Mouse (Mus musculus) left cerebral cortex, postnatal 36 days (tissue): ENCODE measurements around the gene Tbcd. TPM values are rescaled to one million over a fixed set of nuclear protein-coding genes. Genes with fewer than 3 reads are reported as not detected.

Source experiments
- DNase-seq, 2 experiments: peaks; one replicate each; pipeline ENCODE4 v3.0.0; 2021 to 2022; ENCODE audit warnings: low spot score in 2 of 2, mixed read lengths in 1 of 2
- intact Hi-C: fragments of 180-260 bp; cut with DNase I; formaldehyde crosslinking; loops from one replicate; pipeline ENCODE4 v1.15.1; 2025
- total RNA-seq, 2 experiments: library from RNA; stranded (reverse); gene quantifications; 2 replicates each; pipeline ENCODE4 v1.2.3; 2021

Tbcd gene
- 10 to 100 TPM; 39.5 to 40.5 TPM for total RNA-seq

DNA sequence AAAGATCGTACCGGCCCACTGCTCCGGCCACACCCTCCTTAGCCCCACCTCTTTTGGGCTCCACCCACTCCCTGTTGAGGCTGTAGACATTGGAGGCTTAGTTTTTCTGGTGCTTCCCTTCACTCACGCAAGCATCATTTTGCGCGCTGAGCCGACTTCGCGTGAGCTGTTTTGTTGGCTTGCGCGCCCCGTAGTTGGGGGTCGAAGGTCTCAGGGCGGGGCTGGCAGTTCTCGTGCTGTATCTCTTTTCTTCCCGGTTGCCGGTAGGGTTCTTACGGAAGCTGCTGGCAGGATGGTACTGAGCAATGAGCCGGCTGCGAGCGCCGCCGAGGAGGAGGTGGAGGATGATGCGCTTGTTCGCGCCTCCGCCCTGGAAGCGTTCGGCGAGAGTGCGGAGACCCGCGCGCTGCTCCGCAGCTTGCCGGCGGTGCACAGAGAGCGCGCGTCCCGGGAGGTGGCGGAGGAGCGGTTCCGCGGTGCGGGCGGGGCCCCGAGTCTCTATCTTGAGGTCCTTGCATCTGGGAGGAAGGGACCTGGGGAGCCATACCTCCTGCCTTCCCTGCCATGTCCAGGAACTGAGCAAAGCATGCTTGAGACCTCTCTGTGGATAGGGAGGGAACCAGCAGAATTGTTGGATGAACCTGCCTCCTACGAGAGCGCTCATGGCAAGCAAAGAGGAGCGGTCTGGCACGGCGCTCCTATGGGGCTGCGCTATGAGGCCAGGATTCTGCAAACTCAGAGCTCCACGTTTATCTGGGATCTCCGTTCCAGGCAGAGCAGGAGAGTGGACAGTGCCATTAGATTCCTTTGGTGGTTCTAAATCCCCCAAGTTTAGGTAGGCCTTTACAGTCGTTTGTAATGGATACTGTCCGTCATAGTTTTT, at the start of gene Tbcd:
Tbcd (plus strand) TSS at position 197 of the 883 bp plus-strand sequence.
- DNase-seq = peak; percentile 97
- intact Hi-C loops = loop anchor here (5.0 kb wide), 1 partner anchor 65 kb away; the partner anchor contains the start of gene Rab40b

DNA sequence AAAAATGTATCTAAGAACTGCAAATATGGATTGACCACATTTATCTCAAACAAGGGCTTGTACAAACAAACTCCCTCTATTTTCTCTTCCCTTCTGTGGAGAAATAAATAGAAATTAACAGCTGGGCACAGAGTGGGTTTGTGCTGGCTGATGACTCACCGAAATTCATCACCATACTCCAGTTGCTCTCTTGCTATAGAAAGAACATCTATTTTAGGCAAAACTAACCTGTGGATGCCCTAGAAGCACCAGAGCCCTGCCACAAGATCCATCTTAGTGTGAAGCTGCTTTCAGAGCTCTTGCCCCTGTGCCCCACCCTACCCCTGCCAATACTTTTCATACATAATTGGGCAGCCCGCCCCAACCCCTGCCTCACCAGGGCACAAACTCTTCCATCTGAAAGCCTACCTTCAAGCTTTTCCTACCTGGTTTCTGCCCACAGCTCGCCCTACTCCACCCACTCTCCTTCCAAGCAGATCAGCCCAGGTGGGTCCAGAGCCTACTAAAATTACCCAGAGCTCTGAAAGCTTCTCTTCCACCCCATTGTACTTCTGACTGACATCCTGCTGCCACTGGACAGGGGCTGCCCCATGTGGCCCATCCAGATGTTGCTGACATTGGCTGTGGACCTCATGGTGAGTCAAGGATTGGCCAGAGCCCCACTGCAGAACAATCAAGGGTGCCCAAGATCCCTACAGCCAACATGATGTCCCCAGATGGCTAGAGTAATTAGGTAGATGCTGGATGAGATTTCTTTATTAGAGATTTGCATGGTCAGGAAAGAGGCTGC, 44.2 kb upstream of the Tbcd start:
- peak in 1 of 2 experiments; percentile 38 for DNase-seq
- intact Hi-C loops = no loop called here

DNA sequence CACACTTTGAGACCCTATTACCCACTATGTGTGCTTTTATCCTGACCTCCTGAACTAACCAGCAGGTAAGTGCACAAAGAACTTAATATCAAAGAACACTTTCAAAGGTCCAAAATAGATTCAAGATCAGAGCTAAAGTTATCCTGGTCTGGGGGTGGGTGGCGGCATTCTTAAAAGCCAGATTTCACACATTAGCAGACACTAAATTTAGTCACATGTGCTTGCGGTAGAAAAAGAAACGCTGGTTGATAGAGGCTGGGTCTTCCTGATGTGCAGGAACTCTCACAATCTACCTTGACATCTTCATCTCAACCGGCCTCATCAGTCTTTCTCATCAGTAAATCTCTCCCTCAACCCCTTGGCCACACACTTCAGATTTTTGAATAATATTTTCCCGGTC, 37.0 kb upstream of the Tbcd start:
- DNase-seq = peak in 1 of 2 experiments; percentile 4
- intact Hi-C loops = loop anchor here (5.0 kb wide), 1 partner anchor 37 kb away; no protein-coding TSS in a partner anchor

DNA sequence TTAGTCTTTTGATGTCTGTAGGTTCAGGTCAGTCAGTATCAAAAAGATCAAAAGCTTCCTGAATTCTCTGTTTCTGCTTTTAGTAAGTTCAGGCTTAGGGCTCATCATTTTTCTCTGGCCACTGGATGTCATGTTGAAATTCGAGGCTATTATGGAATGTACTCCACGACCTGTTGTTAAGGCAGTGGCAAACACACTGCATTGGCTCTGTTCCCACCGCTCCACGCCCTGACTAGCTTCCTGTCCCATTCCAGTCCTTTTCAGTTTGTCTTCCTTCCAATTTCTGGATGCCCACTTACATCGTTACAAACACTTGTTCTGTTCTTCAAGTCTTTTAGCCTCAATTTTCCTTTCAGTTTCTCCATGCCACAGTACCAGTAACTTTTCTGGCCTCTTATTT, 36.4 kb upstream of the Tbcd start:
- no peak for DNase-seq
- intact Hi-C loops = loop anchor here (5.0 kb wide), 1 partner anchor 38 kb away; no protein-coding TSS in a partner anchor

DNA sequence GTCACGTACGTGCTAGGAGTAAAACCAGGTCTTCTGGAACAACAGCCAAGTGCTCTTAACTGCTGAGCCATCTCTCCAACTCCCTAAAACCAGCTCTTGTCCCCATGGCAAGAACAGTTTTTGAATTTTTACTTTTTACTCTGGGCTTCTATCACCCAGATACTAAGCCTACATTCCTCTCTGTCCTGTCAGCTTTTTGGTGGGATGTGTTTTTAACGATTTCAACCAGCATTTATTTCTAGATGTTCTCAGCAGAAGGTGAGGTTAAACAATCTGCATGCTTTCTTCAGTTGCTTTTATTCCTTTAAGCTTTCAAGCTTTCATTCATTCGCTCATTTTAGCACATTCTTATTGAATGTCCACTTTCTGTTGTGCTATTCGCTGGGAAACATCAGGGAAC, 33.8 kb upstream of the Tbcd start:
- intact Hi-C loops = loop anchor here (5.0 kb wide), 1 partner anchor 41 kb away; no protein-coding TSS in a partner anchor
- no peak for DNase-seq

DNA sequence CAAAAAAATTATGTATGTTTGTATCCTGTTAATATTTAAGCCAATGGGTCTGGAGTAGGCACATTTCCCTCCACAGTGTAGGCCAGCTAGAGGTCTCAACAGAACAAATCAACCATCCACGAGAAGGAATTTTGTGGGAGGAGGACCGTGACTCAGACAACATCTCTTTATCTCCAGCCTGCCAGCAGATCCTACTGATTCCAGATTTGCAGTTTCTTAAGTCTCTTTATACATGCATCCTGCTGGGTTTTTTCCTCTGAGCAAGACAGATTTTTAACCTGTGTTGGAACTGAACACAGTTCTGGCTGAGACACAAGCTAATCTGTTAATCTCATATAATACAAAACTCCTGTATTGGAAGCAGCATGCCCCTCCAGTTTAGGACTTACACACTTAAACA, 32.8 kb upstream of the Tbcd start:
- DNase-seq = no peak

DNA sequence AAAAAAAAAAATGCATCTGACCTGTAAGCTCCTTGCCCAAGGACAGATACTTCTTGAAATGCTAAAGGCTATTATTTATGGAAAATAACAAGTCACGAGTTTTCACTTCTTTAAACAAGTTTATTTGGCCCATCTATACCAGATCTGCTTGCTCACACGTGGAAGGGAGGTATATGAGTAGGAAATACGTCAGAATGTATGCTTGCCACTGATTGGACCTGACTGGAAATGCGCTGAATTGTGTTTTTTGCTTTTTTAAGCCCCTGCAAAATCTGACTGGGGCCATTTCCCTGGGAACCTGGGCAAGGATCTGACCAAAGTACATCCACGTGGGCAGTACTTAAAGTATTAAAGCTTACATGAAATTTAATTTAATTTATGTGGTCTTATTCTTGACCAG, 31.4 kb upstream of the Tbcd start:
- intact Hi-C loops = loop anchor here (5.0 kb wide), 1 partner anchor 33 kb away; the partner anchor contains the start of gene Rab40b
- DNase-seq = no peak

More for the DNA sequence above, 32.8 kb upstream of the Tbcd start:
- intact Hi-C loops = loop anchor here (5.0 kb wide), 1 partner anchor 42 kb away; no protein-coding TSS in a partner anchor

DNA sequence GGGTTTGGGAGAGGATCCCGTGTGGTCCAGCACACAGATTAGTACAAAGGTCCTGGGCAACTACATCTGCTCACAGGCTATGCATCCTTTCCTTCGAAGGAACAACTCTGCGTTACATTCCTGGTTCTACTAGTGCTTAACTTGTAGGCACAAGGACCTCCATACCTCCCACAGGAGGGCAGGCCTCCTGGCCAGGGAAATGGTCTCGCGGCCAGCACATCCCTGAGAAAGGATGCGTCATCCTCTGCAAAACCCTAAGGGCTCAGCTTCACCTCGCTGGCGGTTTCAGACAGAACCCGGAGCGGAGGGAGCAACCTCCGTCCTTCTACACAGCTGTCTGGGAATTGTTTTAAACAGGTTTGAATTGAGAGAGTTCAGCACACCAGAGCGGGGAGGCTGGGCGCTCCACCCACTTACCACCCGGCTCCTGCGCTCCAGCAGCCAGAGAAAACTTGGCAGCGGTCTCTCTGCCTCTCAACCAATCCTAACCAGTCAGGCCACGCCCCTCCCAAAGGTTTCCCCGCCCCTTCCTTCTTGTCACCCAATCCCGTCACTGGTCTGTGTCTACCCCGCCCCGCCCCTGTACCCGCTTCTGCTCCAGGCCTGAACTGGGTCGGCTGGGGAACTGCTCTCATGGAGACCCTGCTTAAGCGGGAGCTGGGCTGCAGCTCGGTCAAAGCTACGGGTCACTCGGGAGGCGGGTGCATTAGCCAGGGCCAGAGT, 30.8 kb upstream of the Tbcd start, which contains the start of gene Fn3krp:
Fn3krp (plus strand) TSS at position 572 of the 723 bp plus-strand sequence.
- intact Hi-C loops = loop anchor here (5.0 kb wide), 1 partner anchor 34 kb away; the partner anchor contains the start of gene Rab40b
- peak; percentile 97 to 98 for DNase-seq

DNA sequence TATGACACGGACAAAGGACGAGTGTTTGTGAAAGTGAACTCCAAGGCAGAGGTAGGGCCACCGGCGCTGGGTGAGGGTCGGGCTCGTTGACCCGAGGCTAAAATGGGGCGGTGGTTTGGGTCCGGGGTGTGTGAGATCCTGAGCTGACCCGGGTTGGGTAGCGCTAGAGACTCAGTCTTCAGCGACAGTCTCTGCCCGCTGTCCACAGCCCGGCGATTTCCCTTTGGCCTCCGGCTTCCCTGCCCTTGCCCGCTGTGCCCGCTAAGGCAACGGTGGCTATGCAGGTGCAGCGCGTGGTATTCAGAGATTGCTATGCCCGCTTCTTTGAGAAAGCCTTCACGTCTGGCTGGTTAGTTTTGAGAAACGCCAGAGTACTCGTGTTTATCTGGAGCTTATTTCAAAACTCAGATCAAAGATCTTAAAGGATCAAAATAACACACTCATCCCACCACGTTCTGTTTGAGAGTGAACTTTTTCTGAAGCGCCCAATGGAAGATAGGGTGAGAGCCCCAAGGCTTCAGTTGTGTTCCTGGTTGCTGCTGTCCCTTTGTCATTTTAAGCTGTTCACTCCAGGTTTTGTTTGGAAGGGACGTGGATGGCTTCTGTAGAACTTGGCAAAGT, 30.1 kb upstream of the Tbcd start:
- intact Hi-C loops = loop anchor here (5.0 kb wide), 1 partner anchor 34 kb away; the partner anchor contains the start of gene Rab40b

DNA sequence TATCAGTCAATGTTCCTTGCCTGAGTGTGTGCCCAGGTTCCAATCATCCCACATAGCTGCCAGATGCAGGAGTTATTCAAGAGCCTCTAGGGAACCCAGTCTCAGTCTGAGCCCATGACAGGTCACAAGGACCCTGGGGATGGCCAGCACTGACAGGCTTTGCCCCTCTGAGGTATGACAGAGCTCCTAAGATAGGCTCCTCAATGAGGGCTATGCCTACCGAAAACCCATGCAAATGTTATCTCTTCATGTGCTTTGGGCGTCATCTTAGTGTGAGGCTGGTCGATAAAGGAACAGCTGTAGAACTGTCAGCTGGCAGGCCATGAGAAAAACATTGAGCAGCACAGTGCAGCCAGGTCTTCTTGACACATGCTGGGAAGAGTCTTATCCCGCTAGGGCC, 18.4 kb upstream of the Tbcd start:
- DNase-seq = no peak
- intact Hi-C loops = no loop called here

More for the DNA sequence above, 30.1 kb upstream of the Tbcd start:
- DNase-seq = no peak

DNA sequence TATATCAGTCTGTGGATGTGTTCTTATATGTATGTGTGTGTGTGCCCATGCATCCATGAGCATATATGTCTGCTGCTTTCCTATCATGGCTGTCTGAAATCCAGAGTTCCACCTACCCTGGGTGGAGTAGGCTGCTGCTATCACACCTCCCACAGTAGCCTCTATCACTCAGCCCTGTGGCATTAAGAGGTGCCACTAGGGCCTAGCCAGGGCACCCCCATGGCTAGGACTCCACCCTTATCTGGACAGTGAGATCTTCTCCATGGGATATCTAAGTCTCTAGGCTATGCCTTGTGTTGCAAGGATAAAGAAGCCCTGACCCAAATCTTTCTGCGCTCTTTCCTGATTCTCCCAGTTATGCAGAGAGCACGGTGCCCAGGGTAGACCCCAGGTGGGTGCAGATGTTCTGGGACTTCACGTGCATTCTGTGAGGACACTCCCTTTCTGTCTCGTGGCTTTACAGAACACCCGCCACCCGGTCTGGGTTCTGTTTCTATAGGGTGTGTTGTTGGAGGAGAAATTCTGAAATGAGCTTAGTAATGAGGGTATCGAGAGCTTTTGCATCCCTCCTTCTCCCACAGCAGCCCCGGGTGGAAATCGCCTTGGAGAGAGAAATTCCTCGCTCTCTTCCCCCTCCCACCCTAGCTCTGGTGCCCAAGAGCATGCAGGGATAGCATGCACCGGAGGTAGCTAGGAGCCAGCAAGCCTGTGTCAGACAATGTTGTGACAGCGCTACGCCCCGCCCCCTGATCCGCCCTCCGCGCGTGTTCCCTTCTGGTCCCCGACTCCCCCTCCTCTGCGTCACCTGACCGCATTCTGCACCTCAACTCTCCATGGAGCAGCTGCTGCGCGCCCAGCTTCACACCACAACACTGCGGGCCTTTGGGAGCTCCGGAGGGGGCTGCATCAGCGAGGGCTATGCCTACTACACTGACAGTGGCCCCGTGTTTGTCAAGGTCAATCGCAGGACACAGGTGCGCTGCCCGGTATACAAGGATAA, 17.3 kb upstream of the Tbcd start, which contains the start of gene Fn3k:
Fn3k (plus strand) TSS at position 758 of the 1,000 bp plus-strand sequence.
- intact Hi-C loops = loop anchor here (5.0 kb wide), 1 partner anchor 47 kb away; the partner anchor contains the start of gene Rab40b
- DNase-seq = peak; percentile 92 to 94

DNA sequence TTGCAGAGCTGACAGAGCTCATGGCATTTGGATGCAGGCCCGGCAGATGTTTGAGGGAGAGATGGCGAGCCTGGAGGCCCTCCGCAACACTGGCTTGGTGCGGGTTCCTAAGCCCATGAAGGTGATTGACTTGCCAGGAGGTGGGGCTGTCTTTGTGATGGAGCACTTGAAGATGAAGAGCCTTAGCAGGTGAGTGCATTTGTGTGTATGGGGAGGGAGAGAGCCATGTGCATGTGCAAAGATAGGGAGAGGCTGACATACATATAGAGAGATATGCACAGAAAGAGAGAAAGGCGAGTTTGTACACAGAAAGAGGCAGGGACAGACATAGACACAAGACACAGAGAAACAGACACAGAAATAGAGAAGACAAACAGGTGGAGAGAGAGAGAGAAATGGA, 14.5 kb upstream of the Tbcd start:
- intact Hi-C loops = loop anchor here (5.0 kb wide), 1 partner anchor 50 kb away; the partner anchor contains the start of gene Rab40b
- DNase-seq = no peak

DNA sequence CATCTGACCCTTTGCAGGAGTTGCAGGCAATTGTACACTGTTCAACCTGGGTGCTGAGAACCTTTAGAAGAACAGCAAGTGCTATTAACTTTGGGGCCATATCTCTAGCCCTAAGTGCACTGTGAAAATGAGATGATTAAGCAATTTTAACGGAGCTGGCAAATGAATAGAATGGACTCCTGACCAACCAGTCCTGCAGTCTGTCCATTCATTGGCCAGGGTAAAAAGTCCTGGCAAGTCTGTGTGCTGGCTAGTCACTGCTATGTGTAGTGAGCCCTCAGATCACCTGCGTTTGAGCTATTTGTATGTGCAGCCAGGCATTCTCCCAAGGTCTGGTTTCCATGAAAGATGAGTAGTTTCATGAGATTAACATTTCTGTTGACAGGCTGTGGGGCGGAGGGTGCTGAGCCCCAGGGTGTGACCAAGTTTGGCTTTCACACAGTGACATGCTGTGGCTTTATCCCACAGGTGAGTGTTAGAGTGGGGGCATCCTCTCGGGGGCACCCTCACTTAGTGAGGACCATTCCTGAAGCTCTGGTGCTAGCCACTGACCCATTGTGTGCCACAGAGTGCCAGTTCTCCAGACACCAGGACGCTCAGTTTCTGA, 12.0 kb upstream of the Tbcd start:
- no peak for DNase-seq
- intact Hi-C loops = loop anchor here (5.0 kb wide), 1 partner anchor 52 kb away; the partner anchor contains the start of gene Rab40b

DNA sequence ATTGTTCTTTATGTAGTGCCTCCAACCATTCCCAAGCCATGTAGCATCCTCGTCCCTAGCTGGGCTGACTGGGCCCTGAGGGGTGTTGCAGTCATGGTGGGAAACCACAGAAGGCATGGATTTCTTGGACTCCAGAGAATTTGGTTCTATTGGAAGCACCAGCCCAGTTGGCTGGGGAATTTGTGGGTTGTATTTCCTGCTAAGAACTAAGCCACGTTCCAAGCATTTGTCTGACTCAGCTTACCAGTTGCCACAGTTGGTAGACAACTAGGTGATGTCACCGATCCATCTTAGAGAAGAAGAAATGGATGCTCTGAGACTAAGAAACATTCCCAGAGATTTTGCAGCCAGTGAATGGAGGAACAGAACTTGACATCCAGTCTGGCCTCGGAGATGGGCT, 10.1 kb upstream of the Tbcd start:
- intact Hi-C loops = no loop called here

DNA sequence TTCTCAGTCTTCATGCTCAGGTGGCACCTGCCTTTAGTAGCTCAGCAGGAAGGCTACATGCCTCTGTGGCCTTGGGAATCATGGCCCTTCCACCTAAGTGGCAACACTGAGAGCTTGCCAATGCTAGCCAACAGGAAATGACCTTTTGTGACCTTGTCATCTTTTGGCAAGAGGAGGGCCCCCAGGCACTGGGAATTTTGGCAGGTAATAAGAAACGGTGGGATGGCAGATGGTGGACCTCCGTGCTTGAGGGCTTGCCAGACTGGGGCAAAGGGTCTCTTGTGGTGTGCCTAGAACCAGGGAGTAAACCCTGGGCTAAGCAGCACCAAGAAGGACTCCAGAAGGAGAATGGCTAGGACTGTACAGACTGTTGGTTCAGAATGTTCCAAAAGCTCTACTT, 9.7 kb upstream of the Tbcd start:
- intact Hi-C loops = no loop called here
- DNase-seq = no peak

More for the DNA sequence above, 10.1 kb upstream of the Tbcd start:
- no peak for DNase-seq

DNA sequence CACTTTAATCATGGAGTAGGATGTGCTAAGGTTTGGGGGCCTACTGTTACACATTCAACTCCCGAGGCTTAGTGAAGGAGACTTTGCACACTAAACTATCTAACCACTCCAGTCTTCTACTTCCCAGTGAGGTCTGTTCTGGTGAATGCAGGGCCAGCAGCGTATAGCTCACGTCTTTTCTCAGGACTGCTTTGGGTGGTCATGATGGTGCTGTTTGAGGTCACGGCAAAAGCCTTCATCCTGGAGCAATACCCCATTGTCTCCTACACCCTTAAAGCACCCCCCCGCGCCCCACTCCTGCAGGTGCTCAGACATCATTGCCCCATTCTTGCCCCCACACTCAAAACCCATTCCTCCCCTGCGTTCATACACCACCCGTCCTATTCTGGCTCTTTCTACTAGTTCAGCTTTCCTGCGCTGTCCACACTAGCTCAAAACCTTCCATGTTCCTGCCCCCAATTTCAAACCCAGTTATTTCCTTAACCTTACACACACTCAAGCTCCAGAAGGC, 478 bp upstream of the Tbcd start:
- no peak for DNase-seq
- intact Hi-C loops = loop anchor here (5.0 kb wide), 1 partner anchor 64 kb away; the partner anchor contains the start of gene Rab40b

DNA sequence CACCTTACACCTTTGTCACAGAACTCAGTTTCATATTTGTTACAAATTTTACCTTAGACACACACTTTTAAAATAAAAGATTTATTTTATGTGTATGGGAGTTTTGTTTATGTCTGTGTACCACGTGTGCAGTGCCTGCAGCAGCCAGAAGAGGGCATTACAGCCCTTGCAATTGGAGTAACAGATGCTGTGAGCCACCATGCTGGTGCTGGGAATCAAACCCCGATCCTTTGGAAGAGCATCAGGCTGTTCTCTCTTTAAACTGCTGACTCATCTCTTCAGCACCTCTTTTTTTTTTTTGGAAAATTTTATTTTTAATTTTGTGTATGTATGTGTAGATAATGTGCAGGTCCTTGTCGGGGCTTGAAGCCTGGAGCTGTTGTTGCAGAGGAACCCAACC, 6.1 kb downstream of the Tbcd start:
- intact Hi-C loops = no loop called here
- no peak for DNase-seq
